Mouse (Mus musculus): ENCODE data around the gene Slc35a3. TPM values are rescaled to one million over a fixed set of nuclear protein-coding genes. Genes with fewer than 3 reads are reported as not detected.
A peak's percentile ranks its signal among the peaks of the same experiment; 100 is the strongest.
"Not testable (repeated sequence)": the region's sequence is repeated elsewhere in the genome, so short reads cannot be mapped to it uniquely, and the experiment has no call there.

Gene Slc35a3
- total RNA-seq, 4 experiments from 2014 or later = 24.5 to 30.0 (median 28.0) TPM

- no peak for DNase-seq
Measured at GRCm38 (mm10) chr3:116695666-116695985, 17.0 kb downstream of the Slc35a3 start.

- no peak for DNase-seq
Measured at GRCm38 (mm10) chr3:116694955-116695665, 17.5 kb downstream of the Slc35a3 start.

GRCm38 (mm10) chr3:116694312-116694711 lies 18.3 kb downstream of the Slc35a3 start:
- no peak for DNase-seq

- DNase-seq = no peak
Measured at GRCm38 (mm10) chr3:116681160-116681559, 31.5 kb downstream of the Slc35a3 start, which contains the start of gene Gm43191. Gene Gm43191 (minus strand): TSS chr3:116681260.

- not testable (repeated sequence) for DNase-seq
Measured at GRCm38 (mm10) chr3:116664281-116664680, 48.4 kb downstream of the Slc35a3 start.

- peak; percentile 97 for DNase-seq
Measured at GRCm38 (mm10) chr3:116662463-116662863, 50.2 kb downstream of the Slc35a3 start, which contains the start of gene Mfsd14a. Gene Mfsd14a (minus strand): TSS chr3:116662677.

GRCm38 (mm10) chr3:116661870-116662414 lies 50.7 kb downstream of the Slc35a3 start:
- peak; percentile 28 for DNase-seq

- no peak for DNase-seq
Measured at GRCm38 (mm10) chr3:116661288-116661869, 51.3 kb downstream of the Slc35a3 start.

- no peak for DNase-seq
Measured at GRCm38 (mm10) chr3:116659856-116660430, 52.7 kb downstream of the Slc35a3 start.

GRCm38 (mm10) chr3:116658928-116659565 lies 53.6 kb downstream of the Slc35a3 start:
- DNase-seq = no peak

- no peak for DNase-seq
Measured at GRCm38 (mm10) chr3:116656184-116656965, 56.3 kb downstream of the Slc35a3 start.

- DNase-seq = not testable (repeated sequence)
Measured at GRCm38 (mm10) chr3:116654051-116654450, 58.6 kb downstream of the Slc35a3 start.

- DNase-seq = no peak
Measured at GRCm38 (mm10) chr3:116653278-116653945, 59.2 kb downstream of the Slc35a3 start.

- DNase-seq = no peak
Measured at GRCm38 (mm10) chr3:116652033-116652446, 60.6 kb downstream of the Slc35a3 start.

GRCm38 (mm10) chr3:116650698-116651097 lies 61.9 kb downstream of the Slc35a3 start:
- no peak for DNase-seq

GRCm38 (mm10) chr3:116648805-116649204 lies 63.8 kb downstream of the Slc35a3 start:
- DNase-seq = no peak

GRCm38 (mm10) chr3:116646387-116646786 lies 66.2 kb downstream of the Slc35a3 start:
- no peak for DNase-seq

- no peak for DNase-seq
Measured at GRCm38 (mm10) chr3:116642373-116642772, 70.3 kb downstream of the Slc35a3 start.

- no peak for DNase-seq
Measured at GRCm38 (mm10) chr3:116641811-116642371, 70.7 kb downstream of the Slc35a3 start.

GRCm38 (mm10) chr3:116640024-116640423 lies 72.6 kb downstream of the Slc35a3 start:
- no peak for DNase-seq

GRCm38 (mm10) chr3:116638572-116638971 lies 74.1 kb downstream of the Slc35a3 start:
- no peak for DNase-seq
